Mouse (Mus musculus) liver, postnatal 0 days (tissue): Measurements from ENCODE around the gene Leng9. TPM values are rescaled to one million over a fixed set of nuclear protein-coding genes. Genes with fewer than 3 reads are reported as not detected.

Source experiments
- ATAC-seq: fragments of 200-750 bp; cut with Nextera tagmentation; 2 replicates; pipeline ENCODE4 v1.8.0; 2017; ENCODE audit warnings: mild to moderate bottlenecking, moderate library complexity
- DNase-seq: peaks from one replicate; pipeline ENCODE4 v3.0.0-alpha.2; 2016
- H3K27ac ChIP-seq: fragments of 300-500 bp; sonication (generic); 2 replicates; pipeline ENCODE4 v1.5.1; 2014; ENCODE audit warnings: antibody characterized with exemption, moderate library complexity, mild to moderate bottlenecking, low read depth
- H3K27me3 ChIP-seq: fragments of 300-500 bp; sonication (generic); 2 replicates; pipeline ENCODE4 v1.6.1; 2014; ENCODE audit warnings: low read length, control low read depth, mixed read lengths; ENCODE audit not compliant: insufficient read depth
- H3K36me3 ChIP-seq: fragments of 300-500 bp; sonication (generic); replicated peaks from 2 replicates; pipeline ENCODE4 v1.6.1; 2014; ENCODE audit warnings: mild to moderate bottlenecking, control low read depth, low read length, moderate library complexity, mixed read lengths; ENCODE audit not compliant: insufficient read depth
- H3K4me1 ChIP-seq: fragments of 300-500 bp; sonication (generic); 2 replicates; pipeline ENCODE4 v1.6.1; 2014; ENCODE audit warnings: antibody characterized with exemption, mild to moderate bottlenecking, control low read depth; ENCODE audit not compliant: insufficient read depth
- H3K4me2 ChIP-seq: fragments of 300-500 bp; sonication (generic); 2 replicates; pipeline ENCODE4 v1.6.1; 2014; ENCODE audit warnings: low read depth, mild to moderate bottlenecking, low read length, moderate library complexity, mixed read lengths
- H3K4me3 ChIP-seq: fragments of 300-500 bp; sonication (generic); 2 replicates; pipeline ENCODE4 v1.5.1; 2014; ENCODE audit warnings: low read depth, low read length
- H3K9ac ChIP-seq: fragments of 300-500 bp; sonication (generic); replicated peaks from 2 replicates; pipeline ENCODE4 v1.6.1; 2014; ENCODE audit warnings: mild to moderate bottlenecking, moderate library complexity
- H3K9me3 ChIP-seq: fragments of 300-500 bp; sonication (generic); 2 replicates; pipeline ENCODE4 v1.6.1; 2016; ENCODE audit warnings: mild to moderate bottlenecking, control low read depth, low read length, mixed read lengths
- CTCF ChIP-seq: sonication (generic); IDR thresholded peaks from 2 replicates; pipeline ENCODE4 v1.5.1; 2016; ENCODE audit warnings: antibody characterized with exemption, low read depth
- EP300 ChIP-seq: IDR thresholded peaks from 2 replicates; pipeline ENCODE4 v1.6.1; 2016; ENCODE audit warnings: antibody characterized with exemption, low read depth, mild to moderate bottlenecking
- WGBS: fragments of 180-500 bp; shearing (Covaris S2); extraction: QIAGEN DNeasy Blood & Tissue Kit; methylation state at CpG from one replicate; pipeline ENCODE4 v1.1.7; 2014; ENCODE audit not compliant: insufficient replicate concordance; 5-methylcytosine and 5-hydroxymethylcytosine counted together
- polyA plus RNA-seq: library from polyadenylated mRNA; unstranded; fragments of >200 nt; fragmentation: Nextera tagmentation; extraction: Ambion mirVana; gene quantifications from 2 replicates; pipeline ENCODE4 v1.2.1, GENCODE M21; 2015

Leng9 gene
- polyA plus RNA-seq = 2.8 TPM in 2 replicates

DNA sequence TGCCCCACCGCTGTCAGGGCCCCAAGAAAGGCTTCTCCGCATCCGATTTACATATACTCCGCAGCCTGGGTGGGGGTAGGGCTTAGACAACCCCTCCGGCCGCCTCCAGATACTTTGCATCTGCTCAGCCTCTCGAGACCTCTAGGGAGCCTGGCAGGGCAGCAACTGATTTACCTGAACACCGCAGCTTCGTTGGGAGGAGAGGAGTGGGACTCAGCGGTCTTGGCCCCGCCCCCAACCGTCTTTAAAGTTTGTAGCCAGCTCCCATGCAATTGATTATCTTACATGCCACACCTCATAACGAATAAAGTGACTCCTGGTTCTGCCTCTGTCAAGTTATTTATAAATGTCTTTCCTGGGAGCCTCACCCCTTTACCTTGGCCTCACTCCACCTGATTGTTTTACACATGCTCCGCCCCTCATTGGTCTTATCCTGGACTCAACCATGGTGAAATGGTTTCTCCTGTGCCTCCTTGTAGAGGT lies at the start of gene Leng9:
Gene Leng9, minus strand, starts transcription at position 316 of the 483 bp plus-strand sequence.
- peak within 1 kb of the TSS; percentile 82 for H3K4me3 ChIP-seq
- H3K27me3 ChIP-seq = 0 out of 2 replicates have a peak, but pooled peaks cover 3% of the 10 kb centered on the region
- peak within 1 kb of the TSS; percentile 97 for H3K27ac ChIP-seq
- peaks cover 26% of the 10 kb centered on the region for H3K4me1 ChIP-seq
- H3K36me3 ChIP-seq = peaks cover 28% of the 10 kb centered on the region
- H3K4me2 ChIP-seq = peak within 1 kb of the TSS; percentile 98
- DNase-seq (peak; percentile 54), ATAC-seq (peak; percentile 37)
- 2% methylated on average over 14 of the region's 14 CpGs for WGBS
- H3K9ac ChIP-seq = peak within 1 kb of the TSS; percentile 86
- no peaks in the 10 kb centered on the region for H3K9me3 ChIP-seq
- TF ChIP-seq EP300 (no peak), CTCF (no peak)

DNA sequence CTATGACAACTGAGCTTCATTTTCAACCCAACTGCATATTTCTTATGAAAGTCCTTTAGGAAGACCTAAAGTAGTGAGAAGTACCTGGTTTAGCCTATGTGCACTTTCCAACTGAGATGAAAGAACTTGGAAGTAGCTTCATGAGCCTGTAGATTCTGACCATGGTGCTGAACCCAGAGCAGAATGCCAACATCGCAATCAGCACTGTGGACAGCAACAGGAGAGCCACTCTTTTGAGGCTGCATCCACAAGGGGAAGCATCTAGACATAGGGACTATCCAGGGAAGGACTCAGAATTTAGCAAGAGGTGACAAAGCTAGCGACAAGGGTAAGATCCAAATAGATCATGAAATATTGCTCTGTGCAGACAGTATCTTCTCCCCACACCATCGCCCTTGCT lies 28.3 kb upstream of the Leng9 start:
- no peaks in the 10 kb centered on the region for H3K36me3 ChIP-seq
- ATAC-seq (no peak), DNase-seq (peak; percentile 54)
- H3K4me2 ChIP-seq = no peak overlapping the region
- no peaks in the 10 kb centered on the region for H3K4me1 ChIP-seq
- no peaks in the 10 kb centered on the region for H3K9me3 ChIP-seq
- H3K27ac ChIP-seq = no peak overlapping the region
- WGBS = 45% methylated on average over 3 of the region's 3 CpGs
- H3K4me3 ChIP-seq = no peak overlapping the region
- H3K9ac ChIP-seq = no peak overlapping the region
- TF ChIP-seq CTCF (0 out of 2 replicates have a peak, but pooled peaks have one; percentile 18), EP300 (no peak)
- no peaks in the 10 kb centered on the region for H3K27me3 ChIP-seq

DNA sequence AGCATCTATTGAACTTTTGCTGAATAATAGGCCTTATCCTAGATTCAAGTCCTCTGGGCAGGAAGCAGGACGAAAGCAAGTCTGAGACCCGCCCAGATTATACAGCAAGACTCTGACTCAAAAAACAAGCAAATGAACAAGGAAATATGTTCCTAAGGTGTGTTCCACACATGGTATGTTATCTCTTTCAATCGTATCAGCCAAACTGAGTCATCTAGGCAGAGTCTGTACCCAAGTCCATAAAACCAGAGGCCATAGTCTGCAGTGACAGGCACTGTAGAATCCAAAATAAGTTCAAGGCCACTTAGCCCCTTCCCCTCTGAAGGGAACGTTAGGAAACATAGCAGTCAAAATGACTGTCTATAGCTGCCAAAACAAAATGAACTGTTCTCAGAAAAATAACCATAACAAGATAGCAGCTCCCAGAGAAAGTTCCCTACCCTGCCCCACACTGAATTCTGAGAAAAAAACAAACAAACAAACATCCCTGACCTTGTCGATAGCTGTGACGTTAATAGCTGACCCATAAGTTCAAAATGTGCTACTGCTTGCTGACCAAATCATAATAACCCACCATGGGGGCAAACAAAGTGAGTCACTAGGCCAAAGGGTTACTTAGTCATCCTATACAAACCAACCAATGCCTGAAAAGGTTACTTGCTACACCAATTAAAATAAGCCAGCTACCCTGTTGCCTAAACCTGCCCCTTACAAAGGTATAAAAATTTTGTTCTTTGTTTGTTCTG lies 20.2 kb upstream of the Leng9 start:
- H3K27ac ChIP-seq = no peak overlapping the region
- 57% methylated on average over 6 of the region's 6 CpGs for WGBS
- no peak overlapping the region for H3K4me2 ChIP-seq
- no peaks in the 10 kb centered on the region for H3K4me1 ChIP-seq
- H3K9ac ChIP-seq = no peak overlapping the region
- H3K4me3 ChIP-seq = no peak overlapping the region
- ATAC-seq (peak; percentile 84), DNase-seq (no peak)
- TF ChIP-seq EP300 (0 out of 2 replicates have a peak, but pooled peaks have one; percentile 7), CTCF (no peak)
- no peaks in the 10 kb centered on the region for H3K36me3 ChIP-seq
- no peaks in the 10 kb centered on the region for H3K27me3 ChIP-seq
- no peaks in the 10 kb centered on the region for H3K9me3 ChIP-seq

DNA sequence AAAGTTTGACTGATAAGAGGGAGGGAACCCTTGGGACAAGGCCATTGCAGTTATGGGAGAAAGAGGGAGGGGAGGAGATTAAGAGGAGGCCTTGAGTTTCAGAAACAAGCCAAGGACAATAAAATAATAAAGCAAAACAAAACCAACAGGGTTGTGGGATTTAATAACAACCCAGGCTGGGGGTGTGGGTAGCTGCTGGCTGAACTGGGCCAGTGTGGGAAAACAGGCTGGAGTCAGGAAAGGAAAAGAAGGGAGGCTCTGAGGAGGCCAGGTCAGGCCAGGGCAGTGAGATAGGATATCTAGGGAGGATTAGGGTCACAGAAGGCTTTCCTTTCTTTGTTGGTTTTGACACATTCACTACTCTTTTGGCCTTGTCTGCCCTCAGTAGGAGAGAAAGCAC lies 16.9 kb upstream of the Leng9 start:
- no peaks in the 10 kb centered on the region for H3K36me3 ChIP-seq

DNA sequence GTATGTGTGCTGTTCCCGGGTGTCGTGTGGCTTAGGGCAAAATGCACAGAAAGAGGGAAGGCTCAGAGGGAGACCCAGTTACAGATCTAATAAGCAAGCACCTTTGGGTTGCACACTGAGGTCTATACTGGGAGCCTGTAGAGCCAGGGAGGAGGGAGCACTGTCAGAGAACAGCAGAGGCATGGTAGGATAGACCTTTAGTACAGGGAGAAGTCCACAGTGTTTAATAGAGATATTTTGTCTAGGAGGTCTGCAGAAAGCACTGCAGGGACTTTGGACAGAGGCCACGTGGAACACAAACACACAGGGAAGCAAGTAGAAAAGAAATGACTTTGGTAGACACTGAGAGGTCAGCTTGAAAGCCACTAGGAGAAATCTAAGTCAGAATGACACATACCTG lies 15.1 kb upstream of the Leng9 start:
- ATAC-seq = 0 out of 2 replicates have a peak, but pooled peaks have one; percentile 1

More for the DNA sequence above, 16.9 kb upstream of the Leng9 start:
- no peak for ATAC-seq
- H3K9me3 ChIP-seq = no peaks in the 10 kb centered on the region
- no peak overlapping the region for H3K9ac ChIP-seq
- no peak overlapping the region for H3K4me2 ChIP-seq
- H3K4me1 ChIP-seq = 0 out of 2 replicates have a peak, but pooled peaks cover 2% of the 10 kb centered on the region
- no peak overlapping the region for H3K4me3 ChIP-seq
- DNase-seq = no peak
- H3K27me3 ChIP-seq = no peaks in the 10 kb centered on the region
- TF ChIP-seq CTCF (no peak), EP300 (no peak)
- no peak overlapping the region for H3K27ac ChIP-seq

More for the DNA sequence above, 15.1 kb upstream of the Leng9 start:
- no peaks in the 10 kb centered on the region for H3K9me3 ChIP-seq
- H3K4me1 ChIP-seq = 0 out of 2 replicates have a peak, but pooled peaks cover 2% of the 10 kb centered on the region
- H3K4me2 ChIP-seq = peak overlapping the region; percentile 71; the same call in 1 of the 2 replicates
- H3K27ac ChIP-seq = peak overlapping the region; percentile 16; the same call in 1 of the 2 replicates
- no peaks in the 10 kb centered on the region for H3K27me3 ChIP-seq
- no peaks in the 10 kb centered on the region for H3K36me3 ChIP-seq
- DNase-seq = no peak
- H3K4me3 ChIP-seq = 0 out of 2 replicates have a peak overlapping the region, but pooled peaks have one; percentile 32
- no peak overlapping the region for H3K9ac ChIP-seq
- TF ChIP-seq CTCF (no peak), EP300 (no peak)
- WGBS = 26% methylated on average over 3 of the region's 3 CpGs
